Mouse (Mus musculus): Measurements from ENCODE around the gene Ptprt.
"Not testable (repeated sequence)": the region's sequence is repeated elsewhere in the genome, so short reads cannot be mapped to it uniquely, and the experiment has no call there.

The Ptprt gene

DNA sequence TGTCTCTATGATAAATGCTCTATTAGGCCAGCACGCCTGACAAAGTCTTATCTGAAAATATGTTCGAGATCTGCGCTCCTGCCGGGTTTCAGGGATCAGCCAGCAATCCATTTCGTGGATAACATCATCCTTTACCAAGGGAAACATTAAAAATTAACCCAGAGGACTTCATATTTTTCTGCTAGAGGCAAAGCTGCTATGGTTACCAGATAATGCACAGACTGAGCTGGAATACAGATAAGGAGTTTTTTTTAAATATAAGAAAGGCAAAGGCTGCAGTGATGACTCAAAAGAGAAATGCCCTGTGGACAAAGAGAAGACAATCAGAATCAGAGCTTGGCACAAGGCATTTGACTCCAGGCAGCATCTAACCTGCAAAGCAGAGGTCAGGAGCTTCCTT is 1111.4 kb downstream of the Ptprt start:
- no peak for DNase-seq (ENCODE audit: low spot score in 2 of 2)

GRCm38 (mm10) chr2:161547318-161547717 is 1113.6 kb downstream of the Ptprt start:
- no peak for DNase-seq (ENCODE audit: low spot score in 2 of 2)

DNA sequence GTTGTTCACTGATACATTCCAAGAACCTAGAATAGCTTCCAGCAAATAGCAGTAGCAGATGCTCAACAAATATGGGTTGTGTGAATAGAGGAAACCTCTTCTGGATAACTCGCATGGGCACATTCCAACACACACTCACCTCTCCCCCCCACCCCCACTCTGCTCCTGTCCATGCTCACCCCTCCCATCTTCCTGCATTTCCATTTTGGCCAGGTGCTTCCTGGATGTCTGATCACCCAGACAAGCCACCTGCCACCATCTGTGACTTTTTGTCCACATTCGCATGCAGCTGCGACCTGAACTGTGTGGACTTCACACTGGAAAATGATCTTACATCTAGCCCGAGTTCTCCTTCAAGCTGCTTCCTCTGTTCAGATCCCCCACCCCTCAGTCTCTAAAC is 1115.5 kb downstream of the Ptprt start:
- no peak for DNase-seq (ENCODE audit: low spot score in 2 of 2)

- no peak for DNase-seq (ENCODE audit: low spot score in 2 of 2)
Observed at GRCm38 (mm10) chr2:161534151-161534550, 1126.8 kb downstream of the Ptprt start.

- no peak for DNase-seq (ENCODE audit: low spot score in 2 of 2)
Observed at GRCm38 (mm10) chr2:161527192-161527591, 1133.8 kb downstream of the Ptprt start.

GRCm38 (mm10) chr2:161519671-161520070 is 1141.3 kb downstream of the Ptprt start:
- no peak for DNase-seq (ENCODE audit: low spot score in 2 of 2)

DNA sequence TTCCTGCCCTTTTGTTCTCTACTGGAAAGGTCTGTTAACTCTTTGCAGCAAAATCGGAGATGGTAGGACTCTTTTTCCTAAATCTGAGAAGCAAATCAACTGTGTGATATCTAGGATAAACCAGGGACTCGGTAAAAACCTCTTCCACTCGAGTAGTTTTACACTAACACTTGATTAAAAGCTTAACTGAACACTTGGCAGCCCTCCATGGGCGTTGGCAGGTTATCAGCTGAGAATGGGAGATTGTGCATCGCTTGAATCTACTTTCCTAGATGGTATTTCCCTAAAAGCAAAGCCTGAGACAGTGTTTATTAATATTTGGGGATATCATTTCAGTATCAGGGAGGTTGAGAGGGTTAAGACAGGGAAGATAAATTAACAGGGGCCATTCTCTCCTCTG is 1144.0 kb downstream of the Ptprt start:
- no peak for DNase-seq (ENCODE audit: low spot score in 2 of 2)

GRCm38 (mm10) chr2:161513256-161513655 is 1147.7 kb downstream of the Ptprt start:
- DNase-seq (ENCODE audit: low spot score in 2 of 2): no peak

GRCm38 (mm10) chr2:161511880-161512570 is 1148.9 kb downstream of the Ptprt start:
- DNase-seq (ENCODE audit: low spot score in 2 of 2): not testable (repeated sequence)

GRCm38 (mm10) chr2:161511101-161511759 is 1149.7 kb downstream of the Ptprt start:
- DNase-seq (ENCODE audit: low spot score in 2 of 2): no peak

- DNase-seq (ENCODE audit: low spot score in 2 of 2): no peak
Observed at GRCm38 (mm10) chr2:161499097-161499899, 1161.6 kb downstream of the Ptprt start.

DNA sequence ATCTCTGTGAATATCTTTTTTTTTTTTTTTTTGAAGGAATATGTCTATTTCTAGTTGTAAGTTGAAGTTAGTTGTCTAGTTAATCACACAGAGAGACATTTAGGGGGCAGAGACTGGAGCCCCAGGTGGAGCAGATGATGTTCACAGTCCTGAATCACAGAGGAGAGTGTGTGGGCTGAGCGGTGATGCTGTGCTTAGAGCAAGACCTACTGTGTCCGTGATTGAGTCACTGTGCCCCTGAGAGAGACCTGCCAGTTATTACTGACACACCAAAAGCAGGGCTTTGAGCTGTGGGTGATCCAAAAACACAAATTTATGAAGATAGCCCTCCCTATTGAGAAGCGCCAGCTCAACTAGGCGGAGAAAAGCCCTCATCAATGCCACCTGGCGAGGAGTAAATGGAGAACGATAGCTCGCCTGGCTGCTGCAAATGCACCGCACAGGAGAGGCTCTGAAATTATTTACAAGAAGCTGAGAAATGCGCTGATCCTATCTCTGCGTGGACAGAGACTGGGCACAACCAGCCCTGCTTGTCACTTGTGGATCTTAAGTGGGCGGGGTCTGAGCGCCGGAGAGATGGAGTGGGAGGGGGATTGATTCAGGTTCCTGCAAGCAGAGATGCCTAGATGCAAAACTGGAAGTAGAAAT is 1162.4 kb downstream of the Ptprt start:
- DNase-seq (ENCODE audit: low spot score in 2 of 2): no peak

DNA sequence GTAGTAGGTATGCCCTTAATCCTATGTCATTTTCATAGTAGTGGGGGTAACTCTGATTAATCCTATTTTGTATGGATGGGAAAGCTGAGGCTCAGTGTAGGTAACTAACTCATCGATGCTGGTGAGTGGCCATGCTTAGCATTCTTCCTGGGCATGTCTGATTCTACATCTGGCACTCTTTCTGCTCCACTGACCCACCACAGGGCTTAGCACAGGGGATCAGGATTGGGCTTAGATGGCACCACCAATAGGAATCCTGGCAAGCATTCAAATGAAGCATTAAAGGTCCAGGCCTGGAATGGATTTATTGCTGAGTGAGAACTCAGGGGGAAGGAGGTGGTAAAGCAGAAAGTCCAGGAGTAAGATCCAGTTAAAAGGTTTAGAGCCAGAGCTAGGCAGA is 1179.2 kb downstream of the Ptprt start:
- no peak for DNase-seq (ENCODE audit: low spot score in 2 of 2)

DNA sequence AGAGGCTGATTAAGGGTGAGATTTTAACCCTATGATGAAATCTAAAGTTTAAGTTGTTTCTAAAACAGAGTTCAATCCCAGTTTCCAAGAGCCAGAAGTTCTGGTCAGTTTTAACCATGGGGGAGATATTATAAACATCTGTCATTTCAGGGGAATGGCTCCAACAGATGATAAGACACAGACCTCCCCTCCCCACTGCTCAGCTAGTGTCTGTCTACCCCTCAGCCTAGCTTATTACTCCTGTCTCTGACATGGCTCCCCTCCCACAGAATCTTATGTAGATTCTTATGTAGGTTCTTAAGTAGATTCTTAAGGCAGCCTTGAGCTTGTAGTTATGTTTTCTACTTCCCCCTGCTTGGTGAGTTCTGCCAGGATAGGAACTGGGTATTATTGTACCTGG is 1180.5 kb downstream of the Ptprt start:
- no peak for DNase-seq (ENCODE audit: low spot score in 2 of 2)

Measured in spleen, postnatal 14 days (tissue).